Comparison of ENCODE assay signal across 8 mouse cellular contexts in the genomic region with DNA sequence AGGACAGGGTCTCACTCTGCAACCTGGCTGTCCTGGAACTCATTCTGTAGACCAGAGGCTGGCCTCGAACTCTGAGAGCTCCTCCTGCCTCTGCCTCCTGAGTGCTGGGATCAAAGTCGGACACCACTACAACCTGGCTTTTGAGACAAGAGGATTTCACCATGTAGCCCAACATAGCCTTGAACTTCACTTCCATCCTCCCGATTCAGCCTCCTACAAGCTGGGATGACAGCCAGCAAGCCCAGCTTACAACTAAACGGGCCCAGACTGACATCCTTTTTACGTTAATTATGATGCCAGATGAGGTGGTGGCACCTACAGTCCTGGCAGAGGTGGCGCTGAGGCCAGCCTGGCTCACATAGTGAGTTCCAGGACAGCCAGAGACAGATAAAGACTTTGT. TPM values are rescaled to one million over a fixed set of nuclear protein-coding genes. Genes with fewer than 3 reads are reported as not detected.
DNase-seq lines count a peak whose midpoint lies in the region; ATAC-seq and TF ChIP-seq lines count a peak whose summit lies in the region.

No protein-coding gene starts in this region.

- DNase-seq in heart, postnatal 36 days: no peak
- no peak for DNase-seq in ES-E14 (ENCODE audit: low read depth, low spot score)
- no peak for DNase-seq in hindbrain, embryonic 11.5 days (ENCODE audit: low spot score)
- no peak for DNase-seq in layer of hippocampus, postnatal 10 days (ENCODE audit: low spot score in 2 of 2)
- no peak for DNase-seq in thymus, adult 2 months

- 0 out of 2 replicates have a peak, but pooled peaks cover under 1% of the 10 kb centered on the region for H3K36me3 ChIP-seq in heart, embryonic 12.5 days
- no peaks in the 10 kb centered on the region; the same call in 1 of the 2 replicates for H3K36me3 ChIP-seq in ES-E14 (ENCODE audit: control insufficient read depth, insufficient read depth, low read length, poor library complexity, severe bottlenecking)
- H3K36me3 ChIP-seq in hindbrain, embryonic 11.5 days (ENCODE audit: control insufficient read depth, insufficient read depth, low read length): 0 out of 2 replicates have a peak, but pooled peaks cover 3% of the 10 kb centered on the region
- no peaks in the 10 kb centered on the region for H3K36me3 ChIP-seq in macrophage (ENCODE audit: inconsistent target)
- H3K36me3 ChIP-seq in thymus, adult 2 months (ENCODE audit: control insufficient read depth, insufficient read depth, low read length): no peaks in the 10 kb centered on the region

- peak overlapping the region; percentile 79 for H3K4me2 ChIP-seq in heart, embryonic 12.5 days
- peak overlapping the region; percentile 84 for H3K4me2 ChIP-seq in hindbrain, embryonic 11.5 days (replicated peaks; ENCODE audit: low read depth, low read length)

- H3K27ac ChIP-seq in heart, embryonic 12.5 days (ENCODE audit: poor library complexity, severe bottlenecking): no peak overlapping the region
- H3K27ac ChIP-seq in ES-E14 (ENCODE audit: insufficient read depth, low read depth, low read length, poor library complexity, severe bottlenecking) (no peak overlapping the region), macrophage (no peak overlapping the region)
- no peak overlapping the region for H3K27ac ChIP-seq in hindbrain, embryonic 11.5 days (ENCODE audit: low read depth, low read length)
- H3K27ac ChIP-seq in thymus, adult 2 months (ENCODE audit: control insufficient read depth, insufficient read depth, low read length): no peak overlapping the region

- H3K9me3 ChIP-seq in heart, embryonic 12.5 days (replicated peaks): no peaks in the 10 kb centered on the region
- no peaks in the 10 kb centered on the region for H3K9me3 ChIP-seq in ES-E14 (ENCODE audit: control insufficient read depth, insufficient read depth, low read depth, low read length)
- H3K9me3 ChIP-seq in hindbrain, embryonic 11.5 days (ENCODE audit: control insufficient read depth, low read length): no peaks in the 10 kb centered on the region

- H3K27me3 ChIP-seq in heart, embryonic 12.5 days (replicated peaks): no peaks in the 10 kb centered on the region
- H3K27me3 ChIP-seq in hindbrain, embryonic 11.5 days (ENCODE audit: control insufficient read depth, insufficient read depth, low read length): no peaks in the 10 kb centered on the region
- H3K27me3 ChIP-seq in thymus, adult 2 months (ENCODE audit: control insufficient read depth, insufficient read depth, low read length): no peaks in the 10 kb centered on the region

- TF ChIP-seq POLR2A in thymus, adult 2 months (IDR thresholded peaks at IDR 0.05; ENCODE audit: control insufficient read depth, extremely low read depth, insufficient read depth, low read length, poor library complexity): no peak

- peak overlapping the region; percentile 87 for H3K9ac ChIP-seq in heart, embryonic 12.5 days
- H3K9ac ChIP-seq in ES-E14 (ENCODE audit: insufficient read depth, low read depth, low read length, poor library complexity, severe bottlenecking): peak overlapping the region; percentile 89
- H3K9ac ChIP-seq in hindbrain, embryonic 11.5 days (ENCODE audit: low read depth, low read length): peak overlapping the region; percentile 82

- intact Hi-C loops in heart, postnatal 36 days (cut with DNase I): no loop called here

- in situ Hi-C loops in ES-E14 (cut with MboI; ENCODE audit: low sequenced_read_pairs in 2 of 2, unreplicated experiment in 2 of 2): no loop called here

- no peak for ATAC-seq in heart, embryonic 12.5 days (ENCODE audit: insufficient number of reproducible peaks, low FRiP score)
- no peak for ATAC-seq in hindbrain, embryonic 11.5 days (ENCODE audit: low FRiP score)
- no peak for ATAC-seq in CD4-positive, CD25-positive, alpha-beta regulatory T cell, adult 4 months

- H3K4me3 ChIP-seq in heart, embryonic 12.5 days: peak overlapping the region; percentile 90
- H3K4me3 ChIP-seq in ES-E14 (ENCODE audit: insufficient read depth in 1 of 2, low read depth in 1 of 2, low read length in 2 of 2, poor library complexity in 1 of 2, severe bottlenecking in 1 of 2): no peak overlapping the region; a peak in 1 of 4 replicates
- peak overlapping the region; percentile 86 for H3K4me3 ChIP-seq in hindbrain, embryonic 11.5 days (ENCODE audit: low read depth, low read length)
- peak overlapping the region; percentile 97 for H3K4me3 ChIP-seq in macrophage (ENCODE audit: inconsistent target)
- no peak overlapping the region for H3K4me3 ChIP-seq in thymus, adult 2 months (ENCODE audit: control insufficient read depth, insufficient read depth, low read length)

- peaks cover 61% of the 10 kb centered on the region for H3K79me2 ChIP-seq in macrophage (ENCODE audit: inconsistent target)

- peaks cover 40% of the 10 kb centered on the region for H3K4me1 ChIP-seq in heart, embryonic 12.5 days (replicated peaks)
- peaks cover 0 to 10% of the 10 kb centered on the region in 2 experiments; a peak in 1 of 4 replicates for H3K4me1 ChIP-seq in ES-E14 (ENCODE audit: control insufficient read depth in 2 of 2, insufficient read depth in 2 of 2, low read length in 2 of 2, poor library complexity in 1 of 2)
- H3K4me1 ChIP-seq in hindbrain, embryonic 11.5 days (replicated peaks; ENCODE audit: control insufficient read depth, insufficient read depth, low read length): peaks cover 9% of the 10 kb centered on the region
- peaks cover 35% of the 10 kb centered on the region for H3K4me1 ChIP-seq in thymus, adult 2 months (replicated peaks; ENCODE audit: control insufficient read depth, insufficient read depth, low read length)

- no peak for TF ChIP-seq CTCF in thymus, adult 2 months (IDR thresholded peaks at IDR 0.05; ENCODE audit: borderline replicate concordance, control insufficient read depth, extremely low read depth, insufficient read depth, low read length, poor library complexity)

- 82% methylated on average over 6 of the region's 6 CpGs for WGBS in heart, embryonic 12.5 days
- 93% methylated on average over 6 of the region's 6 CpGs for WGBS in hindbrain, embryonic 11.5 days
- 81% methylated on average over 6 of the region's 6 CpGs for WGBS in macrophage (ENCODE audit: missing documents)
- 84% methylated on average over 6 of the region's 6 CpGs for WGBS in thymus, adult 2 months

RNA-seq across cellular contexts. Expression of gene Sgta, which starts 1.1 kb away (rescaled TPM):
- 152 and 154 TPM in 2 replicates for polyA plus RNA-seq in heart, embryonic 12.5 days (2016; fragmentation: Nextera tagmentation; extraction: Ambion mirVana)
- 10 to 100 TPM; 96.1 to 99.9 TPM for total RNA-seq in heart, postnatal 36 days (2021)
- 113 and 116 TPM in 2 replicates for total RNA-seq in ES-E14 (2012; rRNA removed)
- polyA plus RNA-seq in hindbrain, embryonic 11.5 days (2014; fragmentation: Nextera tagmentation; extraction: Ambion mirVana): 200 and 210 TPM in 2 replicates
- total RNA-seq in macrophage (2018; cell fraction: chromatin; rRNA removed): 100 to 1,000 TPM in 1 of 26 experiments, 10 to 100 TPM in 25; 24.2 to 103 (median 59.6) TPM
- 10 to 100 TPM; 66.5 to 91.5 (median 82.1) TPM for total RNA-seq in macrophage (2018; cell fraction: cytosol; rRNA removed)
- total RNA-seq in macrophage (2018; cell fraction: nucleus; rRNA removed): 10 to 100 TPM; 29.7 to 79.2 (median 53.5) TPM
- polyA plus RNA-seq in macrophage (2018): 65.8 to 82.0 TPM (median 68.8 TPM) in 3 replicates
- 100 to 1,000 TPM in 1 of 2 experiments, 10 to 100 TPM in 1; 78.9 to 148 TPM for polyA plus RNA-seq in CD4-positive, CD25-positive, alpha-beta regulatory T cell, adult 4 months (2017; shearing (Covaris generic))
- 100 to 1,000 TPM; 176 to 186 TPM for total RNA-seq in layer of hippocampus, postnatal 10 days (2021)
- 265 and 279 TPM in 2 replicates for polyA plus RNA-seq in thymus, adult 2 months (2012; rRNA removed)

RNA-seq across cellular contexts. Expression of gene Thop1, which starts 10.9 kb away (rescaled TPM):
- 35.5 and 36.6 TPM in 2 replicates for polyA plus RNA-seq in heart, embryonic 12.5 days (2016; fragmentation: Nextera tagmentation; extraction: Ambion mirVana)
- 10 to 100 TPM; 11.9 to 13.1 TPM for total RNA-seq in heart, postnatal 36 days (2021)
- total RNA-seq in ES-E14 (2012; rRNA removed): 155 and 174 TPM in 2 replicates
- 44.1 and 46.4 TPM in 2 replicates for polyA plus RNA-seq in hindbrain, embryonic 11.5 days (2014; fragmentation: Nextera tagmentation; extraction: Ambion mirVana)
- 10 to 100 TPM in 10 of 26 experiments, 1 to 10 TPM in 15, under 1 TPM in 1; 0.77 to 19.7 (median 7.4) TPM for total RNA-seq in macrophage (2018; cell fraction: chromatin; rRNA removed)
- 1 to 10 TPM; 5.3 to 10.0 (median 7.4) TPM for total RNA-seq in macrophage (2018; cell fraction: cytosol; rRNA removed)
- total RNA-seq in macrophage (2018; cell fraction: nucleus; rRNA removed): 10 to 100 TPM in 4 of 26 experiments, 1 to 10 TPM in 22; 2.3 to 24.8 (median 5.6) TPM
- polyA plus RNA-seq in macrophage (2018): 7.4 to 19.1 TPM (median 9.9 TPM) in 3 replicates
- 1 to 10 TPM; 2.0 to 2.5 TPM for polyA plus RNA-seq in CD4-positive, CD25-positive, alpha-beta regulatory T cell, adult 4 months (2017; shearing (Covaris generic))
- total RNA-seq in layer of hippocampus, postnatal 10 days (2021): 10 to 100 TPM; 56.3 to 57.6 TPM
- 30.7 and 35.7 TPM in 2 replicates for polyA plus RNA-seq in thymus, adult 2 months (2012; rRNA removed)

RNA-seq across cellular contexts. Expression of gene Slc39a3, which starts 21.7 kb away (rescaled TPM):
- 7.5 and 8.7 TPM in 2 replicates for polyA plus RNA-seq in heart, embryonic 12.5 days (2016; fragmentation: Nextera tagmentation; extraction: Ambion mirVana)
- total RNA-seq in heart, postnatal 36 days (2021): 10 to 100 TPM; 14.5 to 14.6 TPM
- 12.6 and 13.1 TPM in 2 replicates for total RNA-seq in ES-E14 (2012; rRNA removed)
- 9.2 and 11.0 TPM in 2 replicates for polyA plus RNA-seq in hindbrain, embryonic 11.5 days (2014; fragmentation: Nextera tagmentation; extraction: Ambion mirVana)
- total RNA-seq in macrophage (2018; cell fraction: chromatin; rRNA removed): 10 to 100 TPM in 15 of 26 experiments, 1 to 10 TPM in 11; 2.9 to 20.9 (median 11.1) TPM
- 10 to 100 TPM in 24 of 26 experiments, 1 to 10 TPM in 2; 8.4 to 20.6 (median 15.0) TPM for total RNA-seq in macrophage (2018; cell fraction: cytosol; rRNA removed)
- 10 to 100 TPM in 21 of 26 experiments, 1 to 10 TPM in 5; 8.2 to 32.4 (median 17.4) TPM for total RNA-seq in macrophage (2018; cell fraction: nucleus; rRNA removed)
- polyA plus RNA-seq in macrophage (2018): 6.1 to 14.7 TPM (median 14.6 TPM) in 3 replicates
- polyA plus RNA-seq in CD4-positive, CD25-positive, alpha-beta regulatory T cell, adult 4 months (2017; shearing (Covaris generic)): 1 to 10 TPM; 3.3 to 4.7 TPM
- total RNA-seq in layer of hippocampus, postnatal 10 days (2021): 10 to 100 TPM; 57.3 to 66.0 TPM
- polyA plus RNA-seq in thymus, adult 2 months (2012; rRNA removed): 52.7 and 57.6 TPM in 2 replicates

RNA-seq across cellular contexts. Expression of gene Diras1, which starts 33.4 kb away (rescaled TPM):
- polyA plus RNA-seq in heart, embryonic 12.5 days (2016; fragmentation: Nextera tagmentation; extraction: Ambion mirVana): not detected in 2 replicates
- not detected for total RNA-seq in heart, postnatal 36 days (2021)
- 1.1 and 1.3 TPM in 2 replicates for total RNA-seq in ES-E14 (2012; rRNA removed)
- 3.4 and 5.8 TPM in 2 replicates for polyA plus RNA-seq in hindbrain, embryonic 11.5 days (2014; fragmentation: Nextera tagmentation; extraction: Ambion mirVana)
- total RNA-seq in macrophage (2018; cell fraction: chromatin; rRNA removed): not detected
- under 1 TPM in 5 of 26 experiments, not detected in 21; 0.03 to 0.30 (median 0.05) TPM for total RNA-seq in macrophage (2018; cell fraction: cytosol; rRNA removed)
- total RNA-seq in macrophage (2018; cell fraction: nucleus; rRNA removed): not detected
- not detected in 3 replicates for polyA plus RNA-seq in macrophage (2018)
- polyA plus RNA-seq in CD4-positive, CD25-positive, alpha-beta regulatory T cell, adult 4 months (2017; shearing (Covaris generic)): not detected
- total RNA-seq in layer of hippocampus, postnatal 10 days (2021): 100 to 1,000 TPM in 1 of 2 experiments, 10 to 100 TPM in 1; 92.4 to 110 TPM
- 0.05 and 0.13 TPM in 2 replicates for polyA plus RNA-seq in thymus, adult 2 months (2012; rRNA removed)

RNA-seq across cellular contexts. Expression of gene Creb3l3, which starts 39.8 kb away (rescaled TPM):
- polyA plus RNA-seq in heart, embryonic 12.5 days (2016; fragmentation: Nextera tagmentation; extraction: Ambion mirVana): 0.31 and 0.47 TPM in 2 replicates
- total RNA-seq in heart, postnatal 36 days (2021): 1 to 10 TPM in 1 of 2 experiments, under 1 TPM in 1; 0.95 to 1.1 TPM
- total RNA-seq in ES-E14 (2012; rRNA removed): 0.94 and 2.2 TPM in 2 replicates
- 0.23 and 0.49 TPM in 2 replicates for polyA plus RNA-seq in hindbrain, embryonic 11.5 days (2014; fragmentation: Nextera tagmentation; extraction: Ambion mirVana)
- 1 to 10 TPM in 1 of 26 experiments, under 1 TPM in 12, not detected in 13; 0.30 to 1.4 (median 0.59) TPM for total RNA-seq in macrophage (2018; cell fraction: chromatin; rRNA removed)
- total RNA-seq in macrophage (2018; cell fraction: cytosol; rRNA removed): 1 to 10 TPM in 19 of 26 experiments, under 1 TPM in 7; 0.38 to 1.8 (median 1.1) TPM
- total RNA-seq in macrophage (2018; cell fraction: nucleus; rRNA removed): 1 to 10 TPM in 4 of 26 experiments, under 1 TPM in 15, not detected in 7; 0.25 to 1.7 (median 0.61) TPM
- polyA plus RNA-seq in macrophage (2018): 0.75 to 1.1 TPM (median 0.85 TPM) in 3 replicates
- not detected for polyA plus RNA-seq in CD4-positive, CD25-positive, alpha-beta regulatory T cell, adult 4 months (2017; shearing (Covaris generic))
- under 1 TPM; 0.41 to 0.45 TPM for total RNA-seq in layer of hippocampus, postnatal 10 days (2021)
- polyA plus RNA-seq in thymus, adult 2 months (2012; rRNA removed): 0.39 and 1.0 TPM in 2 replicates

Comparison
In these comparisons a context has a peak if more than half of its experiments do, and no peak if none do; other contexts are left out.
1. H3K4me3 ChIP-seq: peak in heart, embryonic 12.5 days (single experiment), hindbrain, embryonic 11.5 days (single experiment) and macrophage (single experiment); none in ES-E14 (0 of 2) and thymus, adult 2 months (single experiment).
2. Peak in every context shown above with its lines, with median percentiles within 50 percentile points of each other: H3K9ac ChIP-seq.